Mouse (Mus musculus) ES-E14 (cell line): ENCODE measurements around the gene Ttll9. TPM values are rescaled to one million over a fixed set of nuclear protein-coding genes. Genes with fewer than 3 reads are reported as not detected.

Source experiments
- DNase-seq: peaks from one replicate; pipeline ENCODE4 v3.0.0-alpha.2; 2013; ENCODE audit warnings: low read depth, low spot score
- H3K27ac ChIP-seq: 2 replicates; pipeline ENCODE4 v1.5.1; 2012; ENCODE audit warnings: low read depth, mild to moderate bottlenecking, low read length, moderate library complexity, mixed read lengths; ENCODE audit not compliant: poor library complexity, insufficient read depth, severe bottlenecking
- H3K36me3 ChIP-seq: 2 replicates; pipeline ENCODE4 v1.6.1; 2012; ENCODE audit warnings: mild to moderate bottlenecking, low read length, moderate library complexity, mixed read lengths; ENCODE audit not compliant: control insufficient read depth, poor library complexity, insufficient read depth, severe bottlenecking
- H3K4me1 ChIP-seq, 2 experiments: fragments of 150-350 bp in 1 of 2; sonication (generic) in 1 of 2; 2 replicates each; pipeline ENCODE4 v1.6.1; 2012; ENCODE audit warnings: low read length in 2 of 2, mild to moderate bottlenecking in 1 of 2, mixed read lengths in 1 of 2; ENCODE audit not compliant: control insufficient read depth in 2 of 2, insufficient read depth in 2 of 2, poor library complexity in 1 of 2
- H3K4me3 ChIP-seq, 2 experiments: fragments of 150-350 bp in 1 of 2; sonication (generic) in 1 of 2; 2 replicates each; pipeline ENCODE4 v1.5.1; 2012; ENCODE audit warnings: low read length in 2 of 2, low read depth in 1 of 2, mild to moderate bottlenecking in 1 of 2, mixed read lengths in 1 of 2; ENCODE audit not compliant: insufficient read depth in 1 of 2, poor library complexity in 1 of 2, severe bottlenecking in 1 of 2
- H3K9ac ChIP-seq: 2 replicates; pipeline ENCODE4 v1.6.1; 2012; ENCODE audit warnings: low read depth, mild to moderate bottlenecking, low read length, mixed read lengths; ENCODE audit not compliant: poor library complexity, insufficient read depth, severe bottlenecking
- H3K9me3 ChIP-seq: fragments of 150-350 bp; sonication (generic); 2 replicates; pipeline ENCODE4 v1.6.1; 2012; ENCODE audit warnings: low read depth, mild to moderate bottlenecking, low read length; ENCODE audit not compliant: control insufficient read depth, insufficient read depth
- CHD2 ChIP-seq: IDR thresholded peaks from 2 replicates; pipeline ENCODE4 v1.6.1; 2014; ENCODE audit warnings: mild to moderate bottlenecking, low read depth, low read length, inconsistent platforms
- HCFC1 ChIP-seq: IDR thresholded peaks from 2 replicates; pipeline ENCODE4 v1.6.1; 2012; ENCODE audit warnings: low read length, inconsistent platforms, borderline replicate concordance; ENCODE audit not compliant: insufficient read depth
- MAFK ChIP-seq: IDR thresholded peaks from 2 replicates; pipeline ENCODE4 v1.6.1; 2014; ENCODE audit warnings: mild to moderate bottlenecking, low read depth, low read length, inconsistent platforms; ENCODE audit not compliant: insufficient read depth
- ZC3H11A ChIP-seq: IDR thresholded peaks from 2 replicates; pipeline ENCODE4 v1.6.1; 2012; ENCODE audit warnings: low read depth, mild to moderate bottlenecking, inconsistent platforms, low read length, borderline replicate concordance
- ZNF384 ChIP-seq: IDR thresholded peaks from 2 replicates; pipeline ENCODE4 v1.6.1; 2012; ENCODE audit warnings: low read depth, low read length, inconsistent platforms
- in situ Hi-C, 2 experiments: fragments of 600-800 bp; cut with MboI; formaldehyde crosslinking; loops; one replicate each; pipeline ENCODE4 v1.15.1; 2025; ENCODE audit warnings: low sequenced_read_pairs in 2 of 2, inconsistent platforms in 1 of 2; ENCODE audit not compliant: unreplicated experiment in 2 of 2
- total RNA-seq: library from RNA; depleted of rRNA; stranded (reverse); fragments of 300-350 nt; gene quantifications from 2 replicates; pipeline ENCODE4 v1.2.3, GENCODE M21; 2012

Ttll9 gene
- total RNA-seq, 1 experiment = 1.2 TPM

DNA sequence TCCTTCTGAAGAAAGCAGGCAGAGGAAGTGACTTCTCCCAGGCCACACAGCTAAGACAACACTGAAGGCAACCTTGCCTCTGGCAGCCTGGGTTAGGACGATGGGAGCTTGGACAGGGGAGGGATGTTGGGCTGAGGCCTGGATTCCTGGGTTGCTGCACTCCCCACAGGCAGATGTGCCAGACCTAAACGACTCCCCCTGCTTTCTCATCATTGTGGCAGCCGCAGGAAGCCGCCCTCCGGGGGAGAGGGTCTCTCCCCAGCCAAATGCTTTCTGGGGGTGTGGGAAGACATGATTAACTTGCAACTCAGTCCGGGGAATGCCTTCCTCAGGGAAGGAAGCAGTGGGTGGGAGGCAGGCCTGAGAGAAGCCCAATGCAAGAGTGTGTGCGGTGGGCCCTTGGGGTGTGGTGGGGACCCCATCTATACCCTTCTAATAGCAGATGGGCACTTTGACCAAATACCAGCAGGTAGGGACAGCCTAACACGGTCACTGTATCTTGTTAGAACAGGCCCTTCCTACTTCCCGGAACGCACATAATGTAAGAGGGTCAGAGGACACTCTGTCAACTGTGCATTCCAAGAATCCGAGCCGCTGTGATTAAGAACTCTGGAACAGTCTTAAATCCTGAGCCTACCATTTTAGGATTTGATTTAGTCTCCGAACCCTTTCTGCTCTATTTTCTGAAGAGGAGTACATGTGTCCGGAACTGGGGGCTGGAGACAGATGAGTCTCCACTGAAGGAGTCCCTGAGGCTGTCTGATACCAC, 33.9 kb upstream of the Ttll9 start:
- Histone ChIP-seq H3K27ac (no peak overlapping the region), H3K9me3 (no peaks in the 10 kb centered on the region), H3K4me1 (peaks cover 0 to 2% of the 10 kb centered on the region in 2 experiments; a peak in 1 of 4 replicates), H3K36me3 (no peaks in the 10 kb centered on the region), H3K4me3 (no peak overlapping the region), H3K9ac (no peak overlapping the region)
- no peak for DNase-seq
- TF ChIP-seq CHD2 (no peak), ZC3H11A (no peak), HCFC1 (no peak), MAFK (no peak), ZNF384 (no peak)
- in situ Hi-C loops = no loop called here

DNA sequence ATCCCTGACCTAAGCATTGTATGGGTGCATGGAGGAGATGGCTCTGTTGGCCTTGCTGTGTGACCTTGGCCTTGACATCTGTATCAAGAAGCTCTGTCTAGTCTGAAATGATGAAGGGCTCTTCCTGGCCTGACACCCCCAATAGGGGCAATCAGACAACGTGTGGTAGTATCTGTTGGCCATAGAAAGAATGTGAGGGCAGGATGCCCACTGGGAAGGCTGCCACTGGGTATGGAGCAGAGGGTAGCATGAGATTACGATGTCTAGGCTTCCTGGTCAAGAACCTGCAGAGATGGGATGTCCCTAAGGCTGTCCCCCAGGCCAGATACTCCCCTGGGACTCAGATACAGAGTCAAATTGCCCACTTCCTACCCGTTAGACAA, 33.3 kb upstream of the Ttll9 start:
- Histone ChIP-seq H3K9me3 (no peaks in the 10 kb centered on the region), H3K4me3 (no peak overlapping the region), H3K27ac (no peak overlapping the region), H3K36me3 (no peaks in the 10 kb centered on the region), H3K4me1 (peaks cover 0 to 2% of the 10 kb centered on the region in 2 experiments; a peak in 1 of 4 replicates), H3K9ac (no peak overlapping the region)
- DNase-seq = no peak
- TF ChIP-seq MAFK (no peak), ZNF384 (no peak), HCFC1 (no peak), ZC3H11A (no peak), CHD2 (no peak)
- in situ Hi-C loops = no loop called here

DNA sequence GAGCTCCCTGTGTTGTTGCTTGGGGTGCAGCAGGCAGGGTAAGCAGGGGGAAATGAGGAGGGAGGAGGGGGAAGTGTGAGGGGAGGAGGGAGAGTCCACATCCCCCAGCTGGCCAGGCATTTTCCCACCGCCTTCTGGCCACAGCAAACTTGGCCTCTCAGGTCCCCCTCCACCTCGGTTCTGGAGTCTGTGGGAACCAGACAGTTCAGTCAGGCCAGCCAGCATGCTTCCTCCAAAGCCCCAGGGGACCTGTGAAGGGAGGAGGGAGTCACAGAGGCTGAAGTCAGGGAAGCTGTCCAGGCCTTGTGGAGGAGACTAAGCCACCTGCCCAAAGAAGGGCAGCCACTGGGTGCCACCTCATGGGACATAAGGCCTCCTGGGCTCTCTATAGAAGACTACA, 32.0 kb upstream of the Ttll9 start:
- Histone ChIP-seq H3K4me1 (peaks cover 0 to 2% of the 10 kb centered on the region in 2 experiments; a peak in 1 of 4 replicates), H3K9me3 (no peaks in the 10 kb centered on the region), H3K36me3 (no peaks in the 10 kb centered on the region), H3K4me3 (no peak overlapping the region), H3K27ac (no peak overlapping the region; the same call in 1 of the 2 replicates), H3K9ac (no peak overlapping the region)
- no peak for TF ChIP-seq CHD2
- TF ChIP-seq MAFK = no peak
- no peak for TF ChIP-seq ZNF384
- TF ChIP-seq ZC3H11A = no peak
- TF ChIP-seq HCFC1 = no peak
- DNase-seq = no peak
- in situ Hi-C loops = no loop called here

DNA sequence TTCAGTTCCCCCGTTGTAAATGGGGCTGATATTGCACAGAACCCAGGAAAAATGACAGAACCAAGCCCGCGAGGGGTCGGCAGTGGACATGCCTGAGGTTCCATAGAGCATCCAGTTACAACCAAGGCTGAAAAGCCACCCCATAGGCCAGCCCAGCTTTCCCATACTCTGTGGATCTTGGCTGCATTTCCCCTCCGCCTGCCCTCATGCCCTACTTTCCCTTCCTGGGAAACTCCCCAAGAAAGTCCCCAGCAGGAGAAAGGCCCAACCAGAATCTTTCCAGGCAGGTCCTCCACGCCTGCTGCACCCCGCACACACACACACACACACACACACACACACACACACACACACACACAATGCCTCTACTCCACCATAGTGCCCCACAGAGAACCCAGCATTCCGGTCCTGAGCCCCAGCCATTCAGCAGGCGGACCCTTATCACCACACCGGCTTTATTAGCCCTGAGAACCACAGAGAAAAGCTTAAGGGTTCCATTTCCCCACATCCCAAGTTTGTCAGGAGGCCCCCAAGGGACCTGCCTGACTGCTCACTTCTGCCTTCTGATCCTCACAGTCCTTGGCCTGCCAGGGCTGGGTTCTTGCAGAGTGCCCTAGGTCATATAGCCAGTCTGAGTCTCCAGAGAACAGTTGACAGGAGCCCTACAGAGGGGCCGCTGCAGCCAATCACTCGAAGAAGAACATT, 30.7 kb upstream of the Ttll9 start:
- no peak overlapping the region for H3K9ac ChIP-seq
- H3K4me1 ChIP-seq = no peaks in the 10 kb centered on the region; a peak in 1 of 4 replicates

More for the DNA sequence above, 30.7 kb upstream of the Ttll9 start:
- Histone ChIP-seq H3K9me3 (no peaks in the 10 kb centered on the region), H3K4me3 (no peak overlapping the region), H3K36me3 (no peaks in the 10 kb centered on the region), H3K27ac (no peak overlapping the region)
- no peak for DNase-seq
- TF ChIP-seq CHD2 (no peak), ZC3H11A (no peak), ZNF384 (no peak), HCFC1 (no peak), MAFK (no peak)
- in situ Hi-C loops = no loop called here
